ENCODE assay signal across 21 mouse cellular contexts in genomic region chr10:122821549-122821948, GRCm38 (mm10).
DNase-seq lines count a peak whose midpoint lies in the region; ATAC-seq and TF ChIP-seq lines count a peak whose summit lies in the region.
"Had no signal": no experiment of that assay in that cellular context is flagged by ENCODE, and none has a peak within 500 bp of the region (broad histone marks: within the 10 kb centered on the region; RNA-seq: fewer than 3 reads in every experiment).

No protein-coding gene starts in this region.

- no peaks in the 10 kb centered on the region; the same call in 1 of the 2 replicates for H3K4me1 ChIP-seq in hindbrain, embryonic 16.5 days (ENCODE audit: control insufficient read depth, insufficient read depth, low read depth, low read length)
- peaks cover 7% of the 10 kb centered on the region for H3K4me1 ChIP-seq in hindbrain, embryonic 10.5 days (replicated peaks)

- 66% methylated on average over 6 of the region's 6 CpGs for WGBS in hindbrain, embryonic 16.5 days
- 86% methylated on average over 6 of the region's 6 CpGs for WGBS in hindbrain, embryonic 10.5 days

- intact Hi-C loops in left cerebral cortex, postnatal 25 days (cut with DNase I) = no loop called here

- no peak for TF ChIP-seq POLR2A in brain, embryonic 14.5 days (IDR thresholded peaks at IDR 0.05; ENCODE audit: borderline replicate concordance, extremely low read depth, insufficient read depth, insufficient read length, poor library complexity, severe bottlenecking)

- DNase-seq in hindbrain, embryonic 10.5 days (ENCODE audit: low spot score) = no peak
- DNase-seq in brain, embryonic 14.5 days (ENCODE audit: low read depth) = peak; percentile 37
- peak; percentile 76 for DNase-seq in cerebellum, adult 11-12 months
- DNase-seq in cerebellum, postnatal 10 days = peak; percentile 62 to 64
- DNase-seq in yolk sac, embryonic 10.5 days (ENCODE audit: low spot score) = no peak
- DNase-seq in left cerebral cortex, postnatal 25 days (ENCODE audit: low spot score in 2 of 2) = no peak
- DNase-seq in heart, adult 18-20 months = no peak
- DNase-seq: adrenal gland, adult 8-10 months; gastrocnemius, adult 2 months; kidney, adult 9 months; kidney, postnatal 14 days; liver, postnatal 0 days had no signal

- 0 out of 2 replicates have a peak, but pooled peaks have one; percentile 34 for ATAC-seq in hindbrain, embryonic 16.5 days
- ATAC-seq: activated CD4-positive, CD25-positive, alpha-beta regulatory T cell, adult 4 months; liver, postnatal 0 days; lung, postnatal 0 days had no signal

- TF ChIP-seq CTCF in brain, embryonic 14.5 days (IDR thresholded peaks at IDR 0.05; ENCODE audit: borderline replicate concordance, extremely low read depth, insufficient read depth, insufficient read length) = no peak

- no peak overlapping the region for H3K27ac ChIP-seq in hindbrain, embryonic 16.5 days (ENCODE audit: low read depth, low read length)
- H3K27ac ChIP-seq in hindbrain, embryonic 10.5 days = no peak overlapping the region
- H3K27ac ChIP-seq: gastrocnemius, adult 2 months; heart, embryonic 10.5 days; limb, embryonic 12.5 days; macrophage; neural tube, embryonic 15.5 days had no signal

- no peaks in the 10 kb centered on the region for H3K36me3 ChIP-seq in hindbrain, embryonic 16.5 days (ENCODE audit: control insufficient read depth, insufficient read depth, low read length)
- H3K36me3 ChIP-seq in hindbrain, embryonic 10.5 days = no peaks in the 10 kb centered on the region
- H3K36me3 ChIP-seq: heart, embryonic 10.5 days; limb, embryonic 12.5 days; neural tube, embryonic 15.5 days had no signal

- H3K4me3 ChIP-seq in hindbrain, embryonic 16.5 days (ENCODE audit: low read length) = no peak overlapping the region
- no peak overlapping the region for H3K4me3 ChIP-seq in hindbrain, embryonic 10.5 days
- H3K4me3 ChIP-seq: gastrocnemius, adult 2 months; heart, embryonic 10.5 days; limb, embryonic 12.5 days; neural tube, embryonic 15.5 days had no signal

- H3K9ac ChIP-seq in hindbrain, embryonic 16.5 days (ENCODE audit: low read depth, low read length) = no peak overlapping the region
- H3K9ac ChIP-seq: limb, embryonic 12.5 days; liver, postnatal 0 days; neural tube, embryonic 15.5 days had no signal

- H3K9me3 ChIP-seq in hindbrain, embryonic 16.5 days (ENCODE audit: control insufficient read depth, low read length) = no peaks in the 10 kb centered on the region
- H3K9me3 ChIP-seq in hindbrain, embryonic 10.5 days = no peaks in the 10 kb centered on the region
- H3K9me3 ChIP-seq: heart, embryonic 10.5 days; limb, embryonic 12.5 days; neural tube, embryonic 15.5 days had no signal

- no peaks in the 10 kb centered on the region for H3K27me3 ChIP-seq in hindbrain, embryonic 16.5 days (replicated peaks; ENCODE audit: control insufficient read depth, insufficient read depth, low read length)
- no peaks in the 10 kb centered on the region for H3K27me3 ChIP-seq in hindbrain, embryonic 10.5 days (ENCODE audit: insufficient read depth, poor library complexity, severe bottlenecking)
- H3K27me3 ChIP-seq: limb, embryonic 12.5 days; neural tube, embryonic 15.5 days had no signal

- no peak overlapping the region for H3K4me2 ChIP-seq in hindbrain, embryonic 16.5 days (ENCODE audit: low read length)
- H3K4me2 ChIP-seq: limb, embryonic 12.5 days; liver, embryonic 11.5 days; midbrain, embryonic 11.5 days; neural tube, embryonic 15.5 days had no signal

Comparison
In these comparisons a context has a peak if more than half of its experiments do, and no peak if none do; other contexts are left out.
1. DNase-seq: peak in brain, embryonic 14.5 days (single experiment), cerebellum, adult 11-12 months (single experiment) and cerebellum, postnatal 10 days (2 of 2); none in hindbrain, embryonic 10.5 days (single experiment), yolk sac, embryonic 10.5 days (single experiment), left cerebral cortex, postnatal 25 days (0 of 2) and heart, adult 18-20 months (0 of 2).